Mouse (Mus musculus) bone marrow macrophage, adult 2 months (primary cell): ENCODE measurements around the gene Mindy3.

Source experiments
- CTCF ChIP-seq: IDR thresholded peaks from 2 replicates; pipeline ENCODE4 v1.5.1; 2012; ENCODE audit warnings: low read depth, mild to moderate bottlenecking, low read length, moderate library complexity
- POLR2A ChIP-seq: IDR thresholded peaks from 2 replicates; pipeline ENCODE4 v1.6.1; 2012; ENCODE audit warnings: mild to moderate bottlenecking, low read depth, low read length, borderline replicate concordance

DNA sequence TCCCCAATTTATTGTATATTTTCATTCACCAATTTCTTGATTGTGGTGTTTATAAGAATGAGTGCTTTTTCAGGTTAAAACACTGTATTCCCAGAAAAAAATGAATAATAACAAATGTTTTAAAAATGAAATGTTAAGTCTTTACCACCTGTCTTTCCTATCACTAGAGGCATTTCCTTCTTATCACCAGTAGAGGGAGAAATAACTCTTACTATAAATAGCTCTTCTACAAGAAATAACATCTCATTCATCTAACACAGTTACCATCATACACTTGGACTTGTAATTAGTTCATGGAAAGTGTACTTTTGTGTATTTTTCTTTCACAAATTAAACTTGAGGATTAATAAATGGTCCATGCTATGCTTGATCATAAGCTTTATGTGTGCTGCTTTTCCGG is 40.5 kb upstream of the Mindy3 start:
- TF ChIP-seq CTCF (no peak), POLR2A (no peak)
